Mouse (Mus musculus): Measurements from ENCODE around the gene Gm49342.
"Not testable (repeated sequence)": the region's sequence is repeated elsewhere in the genome, so short reads cannot be mapped to it uniquely, and the experiment has no call there.

Gm49342 gene

GRCm38 (mm10) chr14:50936649-50937048 is 7.7 kb upstream of the Gm49342 start:
- no peak for DNase-seq (ENCODE audit: low spot score)

GRCm38 (mm10) chr14:50938119-50938908 is 6.0 kb upstream of the Gm49342 start:
- no peak for DNase-seq (ENCODE audit: low spot score)

- DNase-seq (ENCODE audit: low spot score): no peak
Observed at GRCm38 (mm10) chr14:50938940-50939339, 5.4 kb upstream of the Gm49342 start.

- not testable (repeated sequence) for DNase-seq (ENCODE audit: low spot score)
Observed at GRCm38 (mm10) chr14:50944668-50945033, 334 bp downstream of the Gm49342 start.

GRCm38 (mm10) chr14:50945081-50945480 is 764 bp downstream of the Gm49342 start:
- DNase-seq (ENCODE audit: low spot score): not testable (repeated sequence)

GRCm38 (mm10) chr14:50945526-50945925 is 1.2 kb downstream of the Gm49342 start:
- DNase-seq (ENCODE audit: low spot score): not testable (repeated sequence)

GRCm38 (mm10) chr14:50955487-50955886 is 11.2 kb downstream of the Gm49342 start:
- DNase-seq (ENCODE audit: low spot score): no peak

- DNase-seq (ENCODE audit: low spot score): not testable (repeated sequence)
Observed at GRCm38 (mm10) chr14:50955942-50956508, 11.7 kb downstream of the Gm49342 start, which contains the start of gene Pnp2. TSS of gene Pnp2 (plus strand) at chr14:50955992.

- not testable (repeated sequence) for DNase-seq (ENCODE audit: low spot score)
Observed at GRCm38 (mm10) chr14:50956724-50957123, 12.4 kb downstream of the Gm49342 start.

GRCm38 (mm10) chr14:50957146-50957545 is 12.8 kb downstream of the Gm49342 start:
- DNase-seq (ENCODE audit: low spot score): not testable (repeated sequence)

- DNase-seq (ENCODE audit: low spot score): not testable (repeated sequence)
Observed at GRCm38 (mm10) chr14:50958289-50958995, 14.1 kb downstream of the Gm49342 start.

- no peak for DNase-seq (ENCODE audit: low spot score)
Observed at GRCm38 (mm10) chr14:50968216-50968980, 24.1 kb downstream of the Gm49342 start.

- no peak for DNase-seq (ENCODE audit: low spot score)
Observed at GRCm38 (mm10) chr14:50969041-50969440, 24.7 kb downstream of the Gm49342 start.

- DNase-seq (ENCODE audit: low spot score): no peak
Observed at GRCm38 (mm10) chr14:50969558-50970544, 25.5 kb downstream of the Gm49342 start.

GRCm38 (mm10) chr14:50970822-50971221 is 26.5 kb downstream of the Gm49342 start:
- DNase-seq (ENCODE audit: low spot score): no peak

GRCm38 (mm10) chr14:50973054-50973453 is 28.7 kb downstream of the Gm49342 start:
- not testable (repeated sequence) for DNase-seq (ENCODE audit: low spot score)

- no peak for DNase-seq (ENCODE audit: low spot score)
Observed at GRCm38 (mm10) chr14:50973700-50974099, 29.4 kb downstream of the Gm49342 start.

- DNase-seq (ENCODE audit: low spot score): no peak
Observed at GRCm38 (mm10) chr14:50975001-50975400, 30.7 kb downstream of the Gm49342 start.

GRCm38 (mm10) chr14:50976674-50977073 is 32.4 kb downstream of the Gm49342 start:
- no peak for DNase-seq (ENCODE audit: low spot score)

GRCm38 (mm10) chr14:50978451-50978850 is 34.1 kb downstream of the Gm49342 start:
- DNase-seq (ENCODE audit: low spot score): not testable (repeated sequence)

- no peak for DNase-seq (ENCODE audit: low spot score)
Observed at GRCm38 (mm10) chr14:50979631-50980030, 35.3 kb downstream of the Gm49342 start.

Measured in ovary, postnatal 14 days (tissue).